ENCODE assay signal across 13 mouse cellular contexts in the genomic region with DNA sequence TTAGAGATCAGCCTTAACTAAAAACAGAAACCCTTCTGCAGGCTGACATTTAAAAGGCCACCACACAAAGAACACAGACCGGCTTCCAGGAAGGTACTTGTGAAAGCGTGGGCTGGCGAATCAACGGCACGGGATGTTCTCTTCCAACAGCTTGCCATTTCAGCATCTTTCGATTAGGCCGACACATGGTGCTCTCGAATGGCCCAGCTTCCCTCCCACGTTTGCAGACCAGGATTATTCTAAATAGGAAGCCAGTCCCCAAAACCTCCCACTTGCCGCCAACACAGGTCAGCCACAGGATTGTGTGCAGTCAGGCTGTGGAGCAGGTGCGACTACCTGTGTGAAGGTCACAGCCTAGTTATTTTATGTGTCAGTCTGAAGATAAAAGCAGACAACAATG.
DNase-seq lines count a peak whose midpoint lies in the region; ATAC-seq lines count a peak whose summit lies in the region.
"Had no signal": no experiment of that assay in that cellular context is flagged by ENCODE, and none has a peak within 500 bp of the region (broad histone marks: within the 10 kb centered on the region; RNA-seq: fewer than 3 reads in every experiment).

No protein-coding gene starts in this region.

- peak; percentile 83 for DNase-seq in right cerebral cortex, adult 18-20 months
- no peak for DNase-seq in right cerebral cortex, postnatal 4 days
- DNase-seq in layer of hippocampus, adult 11-12 months (ENCODE audit: low spot score): peak; percentile 88
- DNase-seq in left cerebral cortex, adult 9 months (ENCODE audit: low spot score in 2 of 2): peak; percentile 55 to 82
- DNase-seq in B cell, adult 2 months: no peak
- no peak for DNase-seq in adrenal gland, adult 8-10 months
- no peak for DNase-seq in spleen, postnatal 10 days (ENCODE audit: low spot score in 2 of 2)
- DNase-seq: cerebellum, adult 2 months; liver, embryonic 13.5 days; lung, postnatal 4 days; thymus, postnatal 14 days had no signal

- no peak for ATAC-seq in monocyte, adult 5-6 weeks (replicated peaks; ENCODE audit: insufficient number of reproducible peaks, low FRiP score, low TSS enrichment, poor library complexity, severe bottlenecking)
- ATAC-seq: Patski had no signal

Comparison
In these comparisons a context has a peak if more than half of its experiments do, and no peak if none do; other contexts are left out.
1. DNase-seq: peak in right cerebral cortex, adult 18-20 months (single experiment), layer of hippocampus, adult 11-12 months (single experiment) and left cerebral cortex, adult 9 months (2 of 2); none in right cerebral cortex, postnatal 4 days (single experiment), B cell, adult 2 months (0 of 2), adrenal gland, adult 8-10 months (single experiment) and spleen, postnatal 10 days (0 of 2).